Mouse (Mus musculus): ENCODE measurements around the gene 1600014C10Rik.
A peak's percentile ranks its signal among the peaks of the same experiment; 100 is the strongest.

DNA sequence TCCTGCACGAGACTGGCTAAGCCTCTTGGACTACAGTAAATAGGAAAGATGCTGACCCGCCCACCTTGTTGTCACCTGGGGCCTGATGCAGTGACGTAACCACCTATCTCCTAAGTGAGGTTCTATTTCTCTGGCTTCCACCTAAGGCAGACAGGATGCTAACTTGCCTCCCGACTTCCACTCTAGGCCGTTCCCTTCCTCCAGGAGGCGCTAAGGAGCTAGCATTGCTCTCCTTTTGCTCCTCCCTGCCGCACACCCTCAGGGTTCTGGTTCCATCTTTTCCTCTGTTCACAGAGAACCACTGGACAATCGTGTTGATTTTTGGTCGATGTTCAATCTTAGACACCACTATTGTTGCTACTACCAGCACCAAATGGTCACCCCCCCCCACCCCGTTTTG is 8.6 kb downstream of the 1600014C10Rik start:
- TF ChIP-seq CTCF (IDR thresholded peaks at IDR 0.05) (peak; percentile 62), EP300 (IDR thresholded peaks at IDR 0.05) (no peak)
